Mouse (Mus musculus) CH12.LX (cell line): ENCODE data around the gene Cd247.

Source experiments
- CTCF ChIP-seq, 2 experiments: IDR thresholded peaks in 1 of 2; conservative IDR thresholded peaks in 1 of 2; 2 replicates each; pipeline ENCODE4 v1.5.1; 2011 to 2012; ENCODE audit warnings: low read depth in 2 of 2, low read length in 2 of 2, improper control_type of control experiment in 1 of 2, inconsistent platforms in 1 of 2, mild to moderate bottlenecking in 1 of 2, moderate library complexity in 1 of 2
- E2F4 ChIP-seq: IDR thresholded peaks from 2 replicates; pipeline ENCODE4 v1.6.1; 2011; ENCODE audit warnings: low read depth, low read length, improper control_type of control experiment; ENCODE audit not compliant: insufficient replicate concordance
- ELF1 ChIP-seq: IDR thresholded peaks from 2 replicates; pipeline ENCODE4 v1.6.1; 2014; ENCODE audit warnings: low read depth, mild to moderate bottlenecking, inconsistent platforms, low read length, improper control_type of control experiment
- EP300 ChIP-seq: IDR thresholded peaks from 2 replicates; pipeline ENCODE4 v1.6.1; 2011; ENCODE audit warnings: low read length, improper control_type of control experiment
- MAFK ChIP-seq: IDR thresholded peaks from 2 replicates; pipeline ENCODE4 v1.6.1; 2011; ENCODE audit warnings: low read length, improper control_type of control experiment; ENCODE audit not compliant: insufficient replicate concordance
- MXI1 ChIP-seq: IDR thresholded peaks from 2 replicates; pipeline ENCODE4 v1.6.1; 2011; ENCODE audit warnings: mild to moderate bottlenecking, low read depth, low read length, improper control_type of control experiment
- MYC ChIP-seq: IDR thresholded peaks from 2 replicates; pipeline ENCODE4 v1.6.1; 2011; ENCODE audit warnings: low read depth, mild to moderate bottlenecking, improper control_type of control experiment, low read length
- NRF1 ChIP-seq: IDR thresholded peaks from 2 replicates; pipeline ENCODE4 v1.6.1; 2014; ENCODE audit warnings: low read depth, mild to moderate bottlenecking, inconsistent platforms, low read length, improper control_type of control experiment, moderate library complexity
- POLR2A ChIP-seq: IDR thresholded peaks from 2 replicates; pipeline ENCODE4 v1.6.1; 2011; ENCODE audit warnings: low read depth, mild to moderate bottlenecking, improper control_type of control experiment, low read length
- TBP ChIP-seq: conservative IDR thresholded peaks from 2 replicates; pipeline ENCODE4 v1.6.1; 2011; ENCODE audit warnings: low read depth, low read length, improper control_type of control experiment
- TCF12 ChIP-seq: IDR thresholded peaks from 2 replicates; pipeline ENCODE4 v1.6.1; 2014; ENCODE audit warnings: low read depth, mild to moderate bottlenecking, inconsistent platforms, low read length, improper control_type of control experiment
- ZC3H11A ChIP-seq: IDR thresholded peaks from 2 replicates; pipeline ENCODE4 v1.6.1; 2012; ENCODE audit warnings: low read depth, mild to moderate bottlenecking, inconsistent platforms, low read length, improper control_type of control experiment
- ZMIZ1 ChIP-seq: IDR thresholded peaks from 2 replicates; pipeline ENCODE4 v1.6.1; 2012; ENCODE audit warnings: low read depth, mild to moderate bottlenecking, inconsistent platforms, low read length, improper control_type of control experiment
- ZNF384 ChIP-seq: IDR thresholded peaks from 2 replicates; pipeline ENCODE4 v1.6.1; 2012; ENCODE audit warnings: low read depth, low read length, improper control_type of control experiment, inconsistent platforms

DNA sequence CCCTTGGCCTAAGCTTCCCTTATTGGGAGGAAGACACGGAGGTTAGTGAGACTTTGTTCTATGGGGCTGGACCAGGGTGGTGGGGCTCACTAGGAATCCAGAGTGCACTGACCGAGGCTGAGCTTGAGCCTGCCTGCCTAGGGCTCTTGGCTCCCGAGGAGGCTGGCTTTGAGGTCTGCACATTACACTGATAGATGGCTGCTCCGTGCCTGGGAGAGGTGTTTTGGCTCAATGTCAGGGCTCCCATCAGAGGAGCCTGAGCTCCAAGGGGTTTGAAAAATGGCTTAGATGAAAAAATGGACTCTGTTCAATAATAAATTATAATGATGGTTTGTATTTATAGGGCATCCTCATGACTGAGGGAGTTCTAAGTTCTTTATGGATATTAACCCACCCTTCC, 44.8 kb downstream of the Cd247 start:
- TF ChIP-seq NRF1 (no peak), EP300 (no peak), POLR2A (no peak), MXI1 (no peak), ZNF384 (no peak), TCF12 (no peak), CTCF (conservative IDR thresholded peaks at IDR 0.05 in 1 of 2, IDR thresholded peaks at IDR 0.05 in 1 of 2; ENCODE audit: low read depth in 2 of 2, low read length in 2 of 2) (no peak), E2F4 (no peak), MYC (no peak), MAFK (no peak), ELF1 (no peak), ZMIZ1 (no peak), ZC3H11A (no peak), TBP (no peak)
